Mouse (Mus musculus) brain, embryonic 14.5 days (tissue): ENCODE measurements around the gene Homer1. TPM values are rescaled to one million over a fixed set of nuclear protein-coding genes. Genes with fewer than 3 reads are reported as not detected.

Experiments
- DNase-seq: peaks from one replicate; pipeline ENCODE4 v3.0.0-alpha.2; 2011; ENCODE audit warnings: low read depth
- CTCF ChIP-seq: fragments of 200-500 bp; IDR thresholded peaks from 2 replicates; pipeline ENCODE4 v1.5.1; 2012; ENCODE audit warnings: inconsistent platforms, mild to moderate bottlenecking, moderate library complexity, borderline replicate concordance; ENCODE audit not compliant: insufficient read depth, insufficient read length; ENCODE audit errors: extremely low read depth
- POLR2A ChIP-seq: fragments of 200-500 bp; IDR thresholded peaks from 2 replicates; pipeline ENCODE4 v1.6.1; 2012; ENCODE audit warnings: mild to moderate bottlenecking, inconsistent platforms, borderline replicate concordance; ENCODE audit not compliant: poor library complexity, insufficient read depth, insufficient read length, severe bottlenecking; ENCODE audit errors: extremely low read depth
- polyA plus RNA-seq: library from polyadenylated mRNA; depleted of rRNA; stranded (reverse); fragments of >200 nt; gene quantifications from 2 replicates; pipeline ENCODE4 v1.2.3, GENCODE M21; 2012

The Homer1 gene
- polyA plus RNA-seq, 1 experiment = 21.4 TPM

- DNase-seq = no peak
- TF ChIP-seq CTCF (no peak), POLR2A (no peak)
These were observed 45.0 kb downstream of the Homer1 start for GRCm38 (mm10) chr13:93344395-93344794.

- no peak for DNase-seq
- TF ChIP-seq CTCF = no peak
- no peak for TF ChIP-seq POLR2A
These were observed 46.4 kb downstream of the Homer1 start for GRCm38 (mm10) chr13:93345854-93346253.

DNA sequence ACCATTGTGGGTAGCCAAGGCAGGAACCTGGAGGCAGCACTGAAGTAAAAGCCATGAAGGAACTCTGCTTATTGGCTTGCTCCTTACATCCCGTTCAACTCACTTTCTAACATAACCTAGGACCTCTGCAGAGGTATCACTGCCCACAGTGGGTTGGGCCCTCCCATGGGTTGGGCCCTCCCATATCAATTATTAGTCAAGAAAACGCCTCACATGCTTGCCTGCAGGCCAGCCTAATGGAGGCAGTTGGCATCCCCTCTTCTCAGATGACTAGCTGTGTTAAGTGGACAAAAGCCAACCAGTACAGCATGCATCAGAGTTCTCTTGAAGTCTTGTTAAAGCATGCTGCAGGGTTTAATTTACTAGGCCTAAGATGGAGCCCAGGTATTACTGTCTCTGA lies 52.6 kb downstream of the Homer1 start:
- TF ChIP-seq CTCF (no peak), POLR2A (no peak)
- DNase-seq = no peak

DNA sequence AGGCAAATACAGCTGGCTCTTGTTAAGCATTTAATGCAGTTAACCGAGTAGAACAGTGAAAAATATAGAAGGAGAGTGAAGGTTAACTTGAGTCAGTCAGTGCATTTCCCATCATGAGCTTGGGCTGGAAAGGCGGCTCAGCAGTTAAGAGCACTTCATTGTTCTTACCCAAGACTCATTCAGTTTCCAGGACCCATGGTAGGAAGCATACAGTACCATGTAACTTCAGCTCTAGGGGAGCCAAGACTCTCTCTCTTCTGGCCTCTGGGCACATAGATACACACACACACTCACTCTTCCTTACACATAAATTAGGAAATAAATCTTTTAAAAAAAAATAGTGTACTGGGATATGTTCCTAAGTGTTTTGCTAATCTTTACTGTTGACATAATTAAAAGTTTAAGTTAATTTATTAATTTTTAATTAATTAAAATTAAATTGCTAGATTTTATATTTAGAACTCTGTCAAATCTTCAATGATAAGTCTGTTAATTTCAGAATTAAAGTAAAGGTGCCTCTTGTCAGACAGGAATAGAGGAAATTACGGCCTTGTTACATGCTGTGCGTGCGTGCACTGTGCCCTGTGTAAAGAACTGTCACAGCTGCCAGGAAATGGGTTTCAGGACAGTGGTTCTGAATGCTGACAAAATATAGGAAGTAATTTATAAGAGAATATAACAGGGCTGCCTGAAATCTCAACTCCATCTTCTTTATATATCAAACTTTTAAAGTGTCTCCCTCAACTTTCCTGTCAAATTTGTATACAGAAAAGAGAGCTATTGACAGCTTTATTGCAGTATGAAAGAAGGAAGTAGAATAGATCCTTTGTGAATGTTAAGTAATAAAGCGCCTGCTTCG lies 55.2 kb downstream of the Homer1 start:
- peak; percentile 25 for DNase-seq
- TF ChIP-seq CTCF (no peak), POLR2A (no peak)

DNA sequence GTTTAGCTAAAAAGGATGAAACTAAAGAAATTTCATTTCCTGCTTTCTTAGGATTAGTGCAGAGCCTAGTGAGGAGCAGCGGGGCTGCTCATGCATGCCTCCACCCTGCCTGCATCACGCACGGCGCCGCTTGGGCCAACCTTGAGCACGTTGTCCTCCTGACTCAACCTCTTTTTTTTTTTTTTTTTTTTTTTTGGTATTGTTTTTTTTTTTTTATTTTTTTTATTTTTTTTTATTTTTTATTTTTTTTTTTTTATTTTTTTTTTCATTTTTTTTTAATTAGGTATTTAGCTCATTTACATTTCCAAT lies 55.8 kb downstream of the Homer1 start:
- TF ChIP-seq CTCF = no peak
- TF ChIP-seq POLR2A = no peak
- peak; percentile 16 for DNase-seq

- no peak for DNase-seq
- TF ChIP-seq CTCF (no peak), POLR2A (no peak)
These were observed 59.1 kb downstream of the Homer1 start for GRCm38 (mm10) chr13:93358522-93358921.

DNA sequence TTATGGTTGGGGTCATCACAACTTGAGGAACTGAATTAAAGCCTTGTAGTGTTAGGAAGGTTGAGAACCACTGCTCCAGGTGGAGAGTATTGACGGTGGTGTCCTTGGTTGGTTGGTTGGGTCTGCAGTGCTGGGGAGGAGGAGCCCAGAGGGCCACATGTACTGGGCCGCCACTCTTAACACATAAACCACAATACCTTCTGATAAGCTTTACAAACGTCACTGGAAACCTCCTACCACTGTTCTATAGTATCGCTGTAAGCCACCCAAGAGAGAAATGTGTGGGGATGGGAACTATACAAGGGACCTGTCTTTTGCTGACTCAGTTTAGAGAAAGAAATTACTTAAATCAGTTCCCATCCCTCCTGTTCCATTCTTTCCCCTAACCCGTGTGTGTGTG lies 68.1 kb downstream of the Homer1 start:
- TF ChIP-seq CTCF (no peak), POLR2A (no peak)
- DNase-seq = no peak

DNA sequence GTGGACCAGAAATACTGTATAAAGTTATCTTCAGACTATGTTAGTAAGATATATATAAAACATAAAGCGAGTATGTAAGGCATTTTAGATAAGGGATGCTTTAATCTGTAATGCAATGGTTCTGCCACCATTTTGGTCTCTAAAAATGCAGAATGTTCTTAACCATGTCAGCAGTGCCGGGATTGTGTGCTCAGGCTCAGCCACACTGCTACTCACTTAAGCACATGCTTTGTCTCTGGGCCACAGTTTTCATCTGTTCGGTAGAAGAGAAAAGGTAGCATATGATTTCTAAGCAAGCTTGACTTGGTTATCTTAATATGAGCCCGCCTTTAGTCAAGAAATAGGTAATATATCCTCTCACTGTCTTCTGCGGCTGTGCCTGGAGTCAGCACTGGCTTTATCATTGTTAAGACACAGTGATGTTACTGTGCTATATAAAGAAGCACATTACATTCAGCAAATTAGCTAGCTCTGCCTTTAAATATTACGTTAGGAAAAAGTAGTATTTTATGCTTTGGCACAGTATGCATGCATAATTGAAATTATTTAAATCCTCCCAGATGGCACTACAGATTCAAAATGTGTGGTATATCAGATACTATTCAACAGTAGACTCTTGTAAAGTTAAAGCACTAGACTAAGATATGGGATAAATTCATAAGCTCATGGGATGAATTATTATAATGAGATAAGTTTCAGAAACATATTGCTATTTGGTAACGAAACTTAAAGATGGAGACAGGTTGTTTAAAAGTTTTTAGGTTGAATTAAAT lies 69.6 kb downstream of the Homer1 start:
- DNase-seq = peak; percentile 13
- TF ChIP-seq CTCF (no peak), POLR2A (no peak)

GRCm38 (mm10) chr13:93374457-93374856 lies 75.0 kb downstream of the Homer1 start:
- TF ChIP-seq CTCF = no peak
- no peak for TF ChIP-seq POLR2A
- no peak for DNase-seq

GRCm38 (mm10) chr13:93378493-93378892 lies 79.1 kb downstream of the Homer1 start:
- TF ChIP-seq CTCF (no peak), POLR2A (no peak)
- DNase-seq = no peak

DNA sequence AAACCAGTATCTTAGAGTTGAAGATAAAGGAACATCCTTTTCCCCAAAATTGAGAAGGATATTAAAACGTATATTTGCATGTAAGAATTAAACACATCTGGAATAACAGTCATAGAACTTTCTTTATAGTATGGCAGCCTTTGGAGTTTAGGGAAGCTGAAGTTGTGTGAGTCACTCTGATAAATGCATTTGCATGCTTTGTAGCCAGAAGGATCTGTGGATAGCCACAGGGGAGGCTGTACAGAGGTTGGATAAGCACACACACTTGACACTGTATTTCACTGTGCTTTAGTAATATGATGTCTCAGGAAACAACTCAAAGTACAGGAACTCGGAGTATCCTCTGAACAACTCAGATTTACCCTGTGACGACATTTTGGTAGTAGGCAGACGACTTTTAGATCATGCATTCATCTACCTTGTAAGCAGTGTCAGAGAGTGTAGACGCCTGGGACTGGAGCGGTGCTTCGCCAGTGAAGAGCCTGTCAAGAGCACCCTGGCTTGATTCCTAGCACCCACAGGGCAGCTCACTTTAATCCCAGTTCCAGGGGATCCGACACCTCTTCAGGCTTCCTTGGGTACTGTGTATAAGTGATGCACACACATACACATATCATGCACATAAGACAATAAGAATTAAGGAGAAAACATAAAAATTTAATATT lies 81.1 kb downstream of the Homer1 start:
- TF ChIP-seq POLR2A = no peak
- no peak for TF ChIP-seq CTCF
- DNase-seq = no peak
